12 mouse cellular contexts compared by ENCODE assay signal in the genomic region with DNA sequence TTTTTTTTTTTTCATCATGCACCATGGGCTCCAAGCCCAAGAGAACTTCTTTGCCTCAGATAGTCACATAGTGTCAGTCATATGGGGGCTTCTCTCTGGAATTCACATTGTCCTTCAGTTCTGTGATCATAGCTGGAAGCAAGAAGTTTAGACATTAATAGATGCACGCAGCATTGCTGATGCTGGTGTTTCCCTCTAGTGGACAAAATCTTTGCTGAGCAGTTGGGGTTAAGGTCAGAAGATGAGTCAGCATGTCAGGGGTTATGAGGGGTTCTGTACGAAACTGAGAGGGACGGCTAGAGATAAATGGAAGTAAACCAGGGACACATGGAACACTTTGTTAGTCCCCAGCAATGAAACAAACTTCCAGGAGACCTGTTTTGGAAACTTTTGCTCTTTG.
DNase-seq lines count a peak whose midpoint lies in the region; ATAC-seq and TF ChIP-seq lines count a peak whose summit lies in the region.
"Had no signal": no experiment of that assay in that cellular context is flagged by ENCODE, and none has a peak within 500 bp of the region (broad histone marks: within the 10 kb centered on the region; RNA-seq: fewer than 3 reads in every experiment).

No protein-coding gene starts in this region.

- no peak overlapping the region for H3K9ac ChIP-seq in embryonic facial prominence, embryonic 11.5 days (replicated peaks; ENCODE audit: low read length)
- no peak overlapping the region for H3K9ac ChIP-seq in lung, postnatal 0 days (replicated peaks; ENCODE audit: low read depth)
- H3K9ac ChIP-seq in forebrain, embryonic 12.5 days = no peak overlapping the region

- 37% methylated on average over 3 of the region's 3 CpGs for WGBS in embryonic facial prominence, embryonic 11.5 days
- WGBS in embryonic facial prominence, embryonic 10.5 days = 45% methylated on average over 3 of the region's 3 CpGs
- WGBS in lung, postnatal 0 days = 49% methylated on average over 3 of the region's 3 CpGs
- WGBS in forebrain, embryonic 12.5 days = 64% methylated on average over 3 of the region's 3 CpGs

- TF ChIP-seq CTCF in lung, postnatal 0 days (IDR thresholded peaks at IDR 0.05) = peak; percentile 61

- DNase-seq in embryonic facial prominence, embryonic 11.5 days (ENCODE audit: low spot score) = peak; percentile 26
- no peak for DNase-seq in embryonic facial prominence, embryonic 10.5 days (ENCODE audit: low spot score)
- DNase-seq in lung, postnatal 0 days (ENCODE audit: low spot score) = peak; percentile 44
- no peak for DNase-seq in lung, postnatal 14 days
- peak; percentile 6 for DNase-seq in splenic B cell, adult 2 months (ENCODE audit: low read depth, low spot score)
- DNase-seq in frontal cortex, adult 2 months (ENCODE audit: extremely low spot score in 1 of 2, low spot score in 1 of 2) = no peak
- DNase-seq: cerebellum, adult 11 months; kidney, postnatal 14 days; right cerebral cortex, postnatal 25 days had no signal

- no peaks in the 10 kb centered on the region for H3K9me3 ChIP-seq in embryonic facial prominence, embryonic 11.5 days (replicated peaks; ENCODE audit: control insufficient read depth, low read length)
- no peaks in the 10 kb centered on the region for H3K9me3 ChIP-seq in embryonic facial prominence, embryonic 10.5 days
- no peaks in the 10 kb centered on the region for H3K9me3 ChIP-seq in lung, postnatal 0 days (ENCODE audit: low read length)
- H3K9me3 ChIP-seq in forebrain, embryonic 12.5 days = no peaks in the 10 kb centered on the region

- no peaks in the 10 kb centered on the region for H3K4me1 ChIP-seq in embryonic facial prominence, embryonic 11.5 days (ENCODE audit: control insufficient read depth, insufficient read depth, low read length)
- peaks cover 18% of the 10 kb centered on the region for H3K4me1 ChIP-seq in embryonic facial prominence, embryonic 10.5 days
- H3K4me1 ChIP-seq in lung, postnatal 0 days (ENCODE audit: insufficient read depth, low read depth, low read length) = peaks cover 9% of the 10 kb centered on the region; the same call in 1 of the 2 replicates
- H3K4me1 ChIP-seq in forebrain, embryonic 12.5 days = peaks cover 8% of the 10 kb centered on the region; the same call in 1 of the 2 replicates

- H3K36me3 ChIP-seq in embryonic facial prominence, embryonic 11.5 days (replicated peaks; ENCODE audit: control insufficient read depth, insufficient read depth, low read depth, low read length) = no peaks in the 10 kb centered on the region
- no peaks in the 10 kb centered on the region for H3K36me3 ChIP-seq in embryonic facial prominence, embryonic 10.5 days (replicated peaks)
- H3K36me3 ChIP-seq in lung, postnatal 0 days (ENCODE audit: insufficient read depth, low read length) = no peaks in the 10 kb centered on the region
- H3K36me3 ChIP-seq in splenic B cell, adult 2 months (ENCODE audit: control insufficient read depth, insufficient read depth, low read length, poor library complexity, severe bottlenecking) = peaks cover 6% of the 10 kb centered on the region
- no peaks in the 10 kb centered on the region for H3K36me3 ChIP-seq in forebrain, embryonic 12.5 days (replicated peaks)

- no peak overlapping the region for H3K27ac ChIP-seq in embryonic facial prominence, embryonic 11.5 days (replicated peaks; ENCODE audit: low read depth, low read length)
- H3K27ac ChIP-seq in embryonic facial prominence, embryonic 10.5 days (replicated peaks) = no peak overlapping the region
- H3K27ac ChIP-seq in lung, postnatal 0 days (ENCODE audit: low read length) = no peak overlapping the region
- no peak overlapping the region for H3K27ac ChIP-seq in forebrain, embryonic 12.5 days

- no peak overlapping the region for H3K4me3 ChIP-seq in embryonic facial prominence, embryonic 11.5 days (ENCODE audit: low read depth, low read length)
- H3K4me3 ChIP-seq in embryonic facial prominence, embryonic 10.5 days = no peak overlapping the region
- no peak overlapping the region for H3K4me3 ChIP-seq in lung, postnatal 0 days (ENCODE audit: low read depth, low read length)
- no peak overlapping the region for H3K4me3 ChIP-seq in forebrain, embryonic 12.5 days (replicated peaks)
- H3K4me3 ChIP-seq: erythroblast, embryonic 14.5 days had no signal

- no peaks in the 10 kb centered on the region for H3K27me3 ChIP-seq in embryonic facial prominence, embryonic 11.5 days (ENCODE audit: control insufficient read depth, insufficient read depth, low read length)
- H3K27me3 ChIP-seq in embryonic facial prominence, embryonic 10.5 days (replicated peaks; ENCODE audit: low read depth, poor library complexity, severe bottlenecking) = no peaks in the 10 kb centered on the region
- H3K27me3 ChIP-seq in lung, postnatal 0 days (replicated peaks; ENCODE audit: insufficient read depth, low read length) = no peaks in the 10 kb centered on the region
- no peaks in the 10 kb centered on the region for H3K27me3 ChIP-seq in splenic B cell, adult 2 months (ENCODE audit: control insufficient read depth, insufficient read depth, low read length, poor library complexity, severe bottlenecking)
- H3K27me3 ChIP-seq in forebrain, embryonic 12.5 days = no peaks in the 10 kb centered on the region

- TF ChIP-seq EP300 in lung, postnatal 0 days (IDR thresholded peaks at IDR 0.05) = no peak

- no peak for ATAC-seq in embryonic facial prominence, embryonic 11.5 days (replicated peaks; ENCODE audit: insufficient number of reproducible peaks, low FRiP score, low TSS enrichment, low read depth)
- no peak for ATAC-seq in lung, postnatal 0 days
- ATAC-seq in common myeloid progenitor, adult 5-6 weeks (replicated peaks; ENCODE audit: low read depth, poor library complexity, severe bottlenecking) = peak; percentile 73
- no peak for ATAC-seq in forebrain, embryonic 12.5 days (ENCODE audit: low FRiP score)

- no peak overlapping the region for H3K4me2 ChIP-seq in embryonic facial prominence, embryonic 11.5 days (ENCODE audit: low read depth, low read length)
- no peak overlapping the region for H3K4me2 ChIP-seq in lung, postnatal 0 days (replicated peaks; ENCODE audit: low read depth, low read length)
- H3K4me2 ChIP-seq in forebrain, embryonic 12.5 days = no peak overlapping the region

Comparison
In these comparisons a context has a peak if more than half of its experiments do, and no peak if none do; other contexts are left out.
1. DNase-seq: peak in embryonic facial prominence, embryonic 11.5 days (single experiment), lung, postnatal 0 days (single experiment) and splenic B cell, adult 2 months (single experiment); none in embryonic facial prominence, embryonic 10.5 days (single experiment), lung, postnatal 14 days (single experiment) and frontal cortex, adult 2 months (0 of 2).